Mouse (Mus musculus) intestine, embryonic 15.5 days (tissue): ENCODE data around the gene Ehbp1. TPM values are rescaled to one million over a fixed set of nuclear protein-coding genes. Genes with fewer than 3 reads are reported as not detected.

Source experiments
- ATAC-seq: fragments of 200-750 bp; cut with Nextera tagmentation; 2 replicates; pipeline ENCODE4 v1.8.0; 2017; ENCODE audit warnings: moderate TSS enrichment, moderate library complexity
- H3K27ac ChIP-seq: fragments of 300-500 bp; sonication (generic); 2 replicates; pipeline ENCODE4 v1.5.1; 2015; ENCODE audit warnings: mild to moderate bottlenecking, inconsistent platforms
- H3K27me3 ChIP-seq: fragments of 300-500 bp; sonication (generic); replicated peaks from 2 replicates; pipeline ENCODE4 v1.6.1; 2015; ENCODE audit warnings: inconsistent platforms
- H3K36me3 ChIP-seq: fragments of 300-500 bp; sonication (generic); 2 replicates; pipeline ENCODE4 v1.6.1; 2015; ENCODE audit warnings: inconsistent platforms
- H3K4me1 ChIP-seq: fragments of 300-500 bp; sonication (generic); replicated peaks from 2 replicates; pipeline ENCODE4 v1.6.1; 2015; ENCODE audit warnings: inconsistent platforms
- H3K4me2 ChIP-seq: fragments of 300-500 bp; sonication (generic); replicated peaks from 2 replicates; pipeline ENCODE4 v1.6.1; 2015; ENCODE audit warnings: mild to moderate bottlenecking, inconsistent platforms
- H3K4me3 ChIP-seq: fragments of 300-500 bp; sonication (generic); replicated peaks from 2 replicates; pipeline ENCODE4 v1.5.1; 2015; ENCODE audit warnings: inconsistent platforms
- H3K9ac ChIP-seq: fragments of 300-500 bp; sonication (generic); 2 replicates; pipeline ENCODE4 v1.6.1; 2015; ENCODE audit warnings: inconsistent platforms
- H3K9me3 ChIP-seq: fragments of 300-500 bp; sonication (generic); 2 replicates; pipeline ENCODE4 v1.6.1; 2016; ENCODE audit warnings: inconsistent platforms
- WGBS: fragments of 180-500 bp; shearing (Covaris S2); methylation state at CpG from one replicate; pipeline ENCODE4 v1.1.7; 2015; 5-methylcytosine and 5-hydroxymethylcytosine counted together
- polyA plus RNA-seq: library from polyadenylated mRNA; unstranded; fragments of >200 nt; fragmentation: Nextera tagmentation; extraction: Ambion mirVana; gene quantifications from 2 replicates; pipeline ENCODE4 v1.2.1, GENCODE M21; 2015

Ehbp1 gene
- polyA plus RNA-seq, 1 experiment from 2014 or later = 8.8 TPM

GRCm38 (mm10) chr11:22008817-22009216, 333.3 kb downstream of the Ehbp1 start:
- WGBS = 35% methylated on average over 2 of the region's 2 CpGs
- no peak overlapping the region for H3K9ac ChIP-seq
- H3K9me3 ChIP-seq = no peaks in the 10 kb centered on the region
- no peak overlapping the region for H3K27ac ChIP-seq
- H3K36me3 ChIP-seq = no peaks in the 10 kb centered on the region
- no peak overlapping the region for H3K4me3 ChIP-seq
- H3K4me2 ChIP-seq = no peak overlapping the region
- H3K27me3 ChIP-seq = peaks cover 41% of the 10 kb centered on the region
- H3K4me1 ChIP-seq = 0 out of 2 replicates have a peak, but pooled peaks cover 3% of the 10 kb centered on the region
- no peak for ATAC-seq

- Histone ChIP-seq H3K27ac (no peak overlapping the region), H3K9ac (no peak overlapping the region), H3K4me1 (0 out of 2 replicates have a peak, but pooled peaks cover 8% of the 10 kb centered on the region), H3K27me3 (peaks cover 47% of the 10 kb centered on the region), H3K36me3 (no peaks in the 10 kb centered on the region), H3K4me2 (no peak overlapping the region), H3K4me3 (no peak overlapping the region), H3K9me3 (no peaks in the 10 kb centered on the region)
- no peak for ATAC-seq
- WGBS = 18% methylated on average over 10 of the region's 10 CpGs
These were observed 333.9 kb downstream of the Ehbp1 start for GRCm38 (mm10) chr11:22008129-22008596.

- Histone ChIP-seq H3K9ac (no peak overlapping the region), H3K36me3 (no peaks in the 10 kb centered on the region), H3K4me3 (no peak overlapping the region), H3K27ac (no peak overlapping the region), H3K27me3 (peaks cover 48% of the 10 kb centered on the region), H3K9me3 (no peaks in the 10 kb centered on the region), H3K4me1 (peaks cover 8% of the 10 kb centered on the region; the same call in 1 of the 2 replicates), H3K4me2 (no peak overlapping the region)
- 20% methylated on average over 6 of the region's 6 CpGs for WGBS
- ATAC-seq = no peak
These were observed 334.3 kb downstream of the Ehbp1 start for GRCm38 (mm10) chr11:22007781-22008110.

GRCm38 (mm10) chr11:22007088-22007780, 334.9 kb downstream of the Ehbp1 start:
- H3K27me3 ChIP-seq = peaks cover 50% of the 10 kb centered on the region
- no peaks in the 10 kb centered on the region for H3K36me3 ChIP-seq
- H3K4me2 ChIP-seq = no peak overlapping the region
- H3K4me3 ChIP-seq = no peak overlapping the region
- 29% methylated on average over 20 of the region's 20 CpGs for WGBS
- no peak overlapping the region for H3K27ac ChIP-seq
- H3K9ac ChIP-seq = no peak overlapping the region
- peaks cover 11% of the 10 kb centered on the region; the same call in 1 of the 2 replicates for H3K4me1 ChIP-seq
- no peaks in the 10 kb centered on the region for H3K9me3 ChIP-seq
- no peak for ATAC-seq

- Histone ChIP-seq H3K9me3 (no peaks in the 10 kb centered on the region), H3K4me2 (no peak overlapping the region), H3K36me3 (no peaks in the 10 kb centered on the region), H3K27me3 (peaks cover 55% of the 10 kb centered on the region), H3K4me1 (peaks cover 16% of the 10 kb centered on the region), H3K4me3 (no peak overlapping the region), H3K27ac (no peak overlapping the region), H3K9ac (no peak overlapping the region)
- ATAC-seq = no peak
- 52% methylated on average over 12 of the region's 12 CpGs for WGBS
These were observed 335.5 kb downstream of the Ehbp1 start for GRCm38 (mm10) chr11:22006471-22007087.

- WGBS = 44% methylated on average over 9 of the region's 9 CpGs
- Histone ChIP-seq H3K9ac (no peak overlapping the region), H3K4me3 (no peak overlapping the region), H3K27me3 (peaks cover 67% of the 10 kb centered on the region), H3K27ac (no peak overlapping the region), H3K4me1 (peaks cover 27% of the 10 kb centered on the region), H3K36me3 (no peaks in the 10 kb centered on the region), H3K4me2 (no peak overlapping the region), H3K9me3 (no peaks in the 10 kb centered on the region)
- no peak for ATAC-seq
These were observed 336.7 kb downstream of the Ehbp1 start for GRCm38 (mm10) chr11:22005281-22005870.

- Histone ChIP-seq H3K36me3 (no peaks in the 10 kb centered on the region), H3K27ac (no peak overlapping the region), H3K27me3 (peaks cover 77% of the 10 kb centered on the region), H3K9ac (no peak overlapping the region), H3K4me2 (no peak overlapping the region), H3K4me3 (no peak overlapping the region), H3K4me1 (peaks cover 27% of the 10 kb centered on the region), H3K9me3 (no peaks in the 10 kb centered on the region)
- no peak for ATAC-seq
- 9% methylated on average over 18 of the region's 18 CpGs for WGBS
These were observed 337.7 kb downstream of the Ehbp1 start for GRCm38 (mm10) chr11:22004331-22004841.

- H3K9ac ChIP-seq = no peak overlapping the region
- H3K4me1 ChIP-seq = peaks cover 27% of the 10 kb centered on the region
- H3K9me3 ChIP-seq = no peaks in the 10 kb centered on the region
- H3K4me3 ChIP-seq = no peak overlapping the region
- no peak overlapping the region for H3K27ac ChIP-seq
- ATAC-seq = no peak
- no peaks in the 10 kb centered on the region for H3K36me3 ChIP-seq
- H3K4me2 ChIP-seq = 0 out of 2 replicates have a peak overlapping the region, but pooled peaks have one; percentile 2
- WGBS = 1% methylated on average over 31 of the region's 31 CpGs
- H3K27me3 ChIP-seq = peaks cover 85% of the 10 kb centered on the region
These were observed 338.6 kb downstream of the Ehbp1 start for GRCm38 (mm10) chr11:22003341-22003981.

GRCm38 (mm10) chr11:22002783-22003340, 339.2 kb downstream of the Ehbp1 start, which contains the start of gene Otx1:
TSS of gene Otx1 (minus strand) at chr11:22002897.
- no peak for ATAC-seq
- no peaks in the 10 kb centered on the region for H3K9me3 ChIP-seq
- H3K9ac ChIP-seq = no peak within 1 kb of the TSS
- WGBS = under 1% methylated on average over 34 of the region's 34 CpGs
- peak within 1 kb of the TSS; percentile 45 for H3K4me3 ChIP-seq
- H3K27ac ChIP-seq = no peak within 1 kb of the TSS
- peaks cover 27% of the 10 kb centered on the region for H3K4me1 ChIP-seq
- peaks cover 85% of the 10 kb centered on the region for H3K27me3 ChIP-seq
- peak within 1 kb of the TSS; percentile 90 for H3K4me2 ChIP-seq
- H3K36me3 ChIP-seq = no peaks in the 10 kb centered on the region

- H3K4me1 ChIP-seq = peaks cover 27% of the 10 kb centered on the region
- peak overlapping the region; percentile 45 for H3K4me3 ChIP-seq
- no peak for ATAC-seq
- H3K9ac ChIP-seq = no peak overlapping the region
- H3K27me3 ChIP-seq = peaks cover 85% of the 10 kb centered on the region
- no peak overlapping the region for H3K27ac ChIP-seq
- no peaks in the 10 kb centered on the region for H3K9me3 ChIP-seq
- H3K4me2 ChIP-seq = peak overlapping the region; percentile 90
- under 1% methylated on average over 34 of the region's 34 CpGs for WGBS
- no peaks in the 10 kb centered on the region for H3K36me3 ChIP-seq
These were observed 339.9 kb downstream of the Ehbp1 start for GRCm38 (mm10) chr11:22002062-22002782.

- Histone ChIP-seq H3K4me2 (peak overlapping the region; percentile 90), H3K27ac (no peak overlapping the region), H3K9me3 (no peaks in the 10 kb centered on the region), H3K36me3 (no peaks in the 10 kb centered on the region), H3K27me3 (peaks cover 85% of the 10 kb centered on the region), H3K4me1 (peaks cover 32% of the 10 kb centered on the region), H3K4me3 (peak overlapping the region; percentile 45), H3K9ac (0 out of 2 replicates have a peak overlapping the region, but pooled peaks have one; percentile 10)
- whole genome bisulfite sequencing = under 1% methylated on average over 54 of the region's 59 CpGs
- ATAC-seq = peak; percentile 80
These were observed 340.6 kb downstream of the Ehbp1 start for GRCm38 (mm10) chr11:22001321-22002061.
